Mouse (Mus musculus): Measurements from ENCODE around the gene BC030867.

DNA sequence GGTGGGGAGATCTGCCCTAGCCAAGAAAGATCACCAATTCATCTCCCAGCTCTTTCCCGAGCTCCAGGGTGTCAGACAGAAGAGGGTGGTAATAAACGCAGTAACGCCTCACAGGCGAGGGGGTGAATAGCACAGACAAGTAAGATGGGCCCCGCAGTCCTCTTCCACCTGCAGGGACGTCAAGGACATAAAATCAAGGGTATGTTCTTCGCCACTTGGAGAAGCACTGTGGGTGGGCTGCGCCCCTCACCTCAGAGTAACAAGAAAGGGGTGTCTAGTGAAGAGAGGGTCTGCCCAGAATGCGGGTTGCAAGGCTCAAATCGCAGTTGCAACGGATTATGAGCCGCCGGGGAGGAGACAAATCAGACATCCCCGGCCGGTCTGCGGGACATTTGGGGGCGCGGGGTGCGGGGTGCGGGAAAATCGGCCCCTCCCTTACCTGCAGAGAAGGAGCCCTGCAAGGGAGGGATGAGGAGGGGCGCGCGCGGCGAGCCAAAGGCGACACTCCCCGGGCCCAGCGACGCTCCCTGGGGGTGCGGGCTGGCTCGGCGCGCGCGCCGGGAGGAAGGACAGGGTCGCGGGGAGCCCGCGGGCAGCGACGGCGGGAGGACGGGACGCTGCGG is 19.2 kb upstream of the BC030867 start:
- TF ChIP-seq POLR2A (IDR thresholded peaks at IDR 0.05; ENCODE audit: borderline replicate concordance, extremely low read depth, low read depth, low read length) (no peak), CTCF (IDR thresholded peaks at IDR 0.05; ENCODE audit: insufficient read depth, low read length) (no peak)

All from lung, adult 2 months (tissue).